Mouse (Mus musculus) yolk sac, embryonic 10.5 days (tissue): Measurements from ENCODE around the gene Rcc2.
A peak's percentile ranks its signal among the peaks of the same experiment; 100 is the strongest.

Experiments
- DNase-seq: peaks from one replicate; pipeline ENCODE4 v3.0.0-alpha.2; 2017; ENCODE audit warnings: low spot score

The Rcc2 gene

GRCm38 (mm10) chr4:140709617-140710016, 9.3 kb downstream of the Rcc2 start:
- no peak for DNase-seq

GRCm38 (mm10) chr4:140710781-140711180, 10.4 kb downstream of the Rcc2 start:
- DNase-seq = no peak

- DNase-seq = no peak
Measured at GRCm38 (mm10) chr4:140711360-140711759, 11.0 kb downstream of the Rcc2 start.

GRCm38 (mm10) chr4:140713480-140714365, 13.4 kb downstream of the Rcc2 start:
- peak; percentile 75 for DNase-seq

- no peak for DNase-seq
Measured at GRCm38 (mm10) chr4:140714586-140714985, 14.2 kb downstream of the Rcc2 start.

- no peak for DNase-seq
Measured at GRCm38 (mm10) chr4:140716994-140717393, 16.7 kb downstream of the Rcc2 start.

GRCm38 (mm10) chr4:140718436-140718835, 18.1 kb downstream of the Rcc2 start:
- DNase-seq = no peak

GRCm38 (mm10) chr4:140720091-140720490, 19.8 kb downstream of the Rcc2 start:
- no peak for DNase-seq

- DNase-seq = no peak
Measured at GRCm38 (mm10) chr4:140721968-140722490, 21.7 kb downstream of the Rcc2 start.

GRCm38 (mm10) chr4:140722710-140723109, 22.4 kb downstream of the Rcc2 start:
- DNase-seq = no peak

GRCm38 (mm10) chr4:140723192-140723591, 22.9 kb downstream of the Rcc2 start:
- DNase-seq = no peak

GRCm38 (mm10) chr4:140723801-140724200, 23.5 kb downstream of the Rcc2 start:
- no peak for DNase-seq

- no peak for DNase-seq
Measured at GRCm38 (mm10) chr4:140724739-140725138, 24.4 kb downstream of the Rcc2 start.

GRCm38 (mm10) chr4:140726907-140727306, 26.6 kb downstream of the Rcc2 start:
- DNase-seq = no peak

- no peak for DNase-seq
Measured at GRCm38 (mm10) chr4:140731654-140732053, 31.3 kb downstream of the Rcc2 start.

- no peak for DNase-seq
Measured at GRCm38 (mm10) chr4:140732871-140733270, 32.5 kb downstream of the Rcc2 start.

- DNase-seq = no peak
Measured at GRCm38 (mm10) chr4:140740655-140741054, 40.3 kb downstream of the Rcc2 start.

GRCm38 (mm10) chr4:140741401-140741800, 41.1 kb downstream of the Rcc2 start:
- DNase-seq = no peak

- DNase-seq = no peak
Measured at GRCm38 (mm10) chr4:140742543-140742942, 42.2 kb downstream of the Rcc2 start, which contains the start of gene Padi6. Padi6 (minus strand) TSS chr4:140742643.

- DNase-seq = no peak
Measured at GRCm38 (mm10) chr4:140743086-140743485, 42.7 kb downstream of the Rcc2 start.

GRCm38 (mm10) chr4:140744654-140745053, 44.3 kb downstream of the Rcc2 start:
- DNase-seq = no peak

- DNase-seq = no peak
Measured at GRCm38 (mm10) chr4:140747978-140748377, 47.6 kb downstream of the Rcc2 start.

- DNase-seq = peak; percentile 51
Measured at GRCm38 (mm10) chr4:140750328-140750727, 50.0 kb downstream of the Rcc2 start.

GRCm38 (mm10) chr4:140753366-140753765, 53.0 kb downstream of the Rcc2 start:
- DNase-seq = no peak
